Mouse (Mus musculus) heart, postnatal 0 days (tissue): ENCODE measurements at regions not wholly inside any gene's neighbourhood (a gene's known extent, or its start where the extent isn't known, plus 50 kb on each side); places are given as distances from the start of the nearest gene placed in this dataset.

ENCODE experiments used
- ATAC-seq: fragments of 200-750 bp; cut with Nextera tagmentation; 2 replicates; pipeline ENCODE4 v1.8.0; 2017; ENCODE audit warnings: low read depth, moderate number of reproducible peaks, moderate library complexity; ENCODE audit not compliant: insufficient read depth
- DNase-seq: peaks from one replicate; pipeline ENCODE4 v3.0.0-alpha.2; 2016; ENCODE audit warnings: low spot score
- H3K27ac ChIP-seq: fragments of 300-500 bp; sonication (generic); 2 replicates; pipeline ENCODE4 v1.5.1; 2014; ENCODE audit warnings: low read depth, mild to moderate bottlenecking
- H3K27me3 ChIP-seq: fragments of 300-500 bp; sonication (generic); 2 replicates; pipeline ENCODE4 v1.6.1; 2014; ENCODE audit warnings: low read length, mixed read lengths; ENCODE audit not compliant: control insufficient read depth, insufficient read depth
- H3K36me3 ChIP-seq: fragments of 300-500 bp; sonication (generic); replicated peaks from 2 replicates; pipeline ENCODE4 v1.6.1; 2014; ENCODE audit warnings: low read length, mixed read lengths; ENCODE audit not compliant: control insufficient read depth, insufficient read depth
- H3K4me1 ChIP-seq: fragments of 300-500 bp; sonication (generic); 2 replicates; pipeline ENCODE4 v1.6.1; 2014; ENCODE audit warnings: antibody characterized with exemption; ENCODE audit not compliant: control insufficient read depth, insufficient read depth
- H3K4me2 ChIP-seq: fragments of 300-500 bp; sonication (generic); 2 replicates; pipeline ENCODE4 v1.6.1; 2014; ENCODE audit warnings: low read depth, mild to moderate bottlenecking, low read length, moderate library complexity
- H3K4me3 ChIP-seq: fragments of 300-500 bp; sonication (generic); 2 replicates; pipeline ENCODE4 v1.5.1; 2014; ENCODE audit warnings: low read depth, low read length
- H3K9ac ChIP-seq: fragments of 300-500 bp; sonication (generic); replicated peaks from 2 replicates; pipeline ENCODE4 v1.6.1; 2014; ENCODE audit warnings: low read depth, low read length, mixed read lengths
- H3K9me3 ChIP-seq: fragments of 300-500 bp; sonication (generic); replicated peaks from 2 replicates; pipeline ENCODE4 v1.6.1; 2016; ENCODE audit warnings: low read length; ENCODE audit not compliant: control insufficient read depth
- CTCF ChIP-seq: IDR thresholded peaks from 2 replicates; pipeline ENCODE4 v1.5.1; 2016; ENCODE audit warnings: antibody characterized with exemption, control low read depth, low read depth
- EP300 ChIP-seq: IDR thresholded peaks from 2 replicates; pipeline ENCODE4 v1.6.1; 2016; ENCODE audit warnings: antibody characterized with exemption, low read depth
- WGBS: fragments of 180-500 bp; shearing (Covaris S2); extraction: QIAGEN DNeasy Blood & Tissue Kit; methylation state at CpG from one replicate; pipeline ENCODE4 v1.1.7; 2014; 5-methylcytosine and 5-hydroxymethylcytosine counted together

- no peak for TF ChIP-seq CTCF
- TF ChIP-seq EP300: no peak
- no peak for ATAC-seq
Observed at GRCm38 (mm10) chr12:27481230-27481629, 138.9 kb upstream of the Sox11 start.

DNA sequence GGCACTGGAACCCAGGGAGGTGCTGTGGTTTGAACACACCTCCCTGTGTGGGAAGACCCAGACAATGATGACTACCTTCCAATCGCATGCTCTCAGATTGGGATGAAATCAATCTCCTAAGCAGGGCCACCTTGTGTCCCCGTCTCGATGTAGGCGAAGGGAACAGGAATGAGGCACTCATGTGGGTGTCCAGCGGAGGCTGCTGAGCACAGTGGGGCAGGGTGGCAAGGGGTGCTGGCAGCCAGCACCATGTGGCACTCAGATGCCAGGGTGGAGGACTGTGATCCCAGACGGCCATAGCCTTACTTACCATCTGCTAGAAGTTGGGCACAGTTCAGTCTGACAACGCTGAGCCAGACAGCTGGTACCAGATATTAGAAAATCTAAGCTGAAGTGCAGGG is 137.2 kb upstream of the Sox11 start:
- WGBS: 89% methylated on average over 7 of the region's 7 CpGs
- no peak overlapping the region for H3K4me3 ChIP-seq
- H3K9me3 ChIP-seq: no peaks in the 10 kb centered on the region
- no peaks in the 10 kb centered on the region for H3K4me1 ChIP-seq
- ATAC-seq (no peak), DNase-seq (no peak)
- no peak for TF ChIP-seq CTCF
- no peak for TF ChIP-seq EP300
- no peak overlapping the region for H3K4me2 ChIP-seq
- no peaks in the 10 kb centered on the region for H3K27me3 ChIP-seq
- no peak overlapping the region for H3K27ac ChIP-seq
- no peak overlapping the region for H3K9ac ChIP-seq
- H3K36me3 ChIP-seq: no peaks in the 10 kb centered on the region

More at GRCm38 (mm10) chr12:27481230-27481629, 138.9 kb upstream of the Sox11 start:
- Histone ChIP-seq H3K9ac (no peak overlapping the region), H3K4me1 (no peaks in the 10 kb centered on the region), H3K27ac (no peak overlapping the region), H3K4me2 (no peak overlapping the region), H3K27me3 (no peaks in the 10 kb centered on the region), H3K4me3 (no peak overlapping the region), H3K9me3 (no peaks in the 10 kb centered on the region), H3K36me3 (no peaks in the 10 kb centered on the region)
- no peak for DNase-seq

DNA sequence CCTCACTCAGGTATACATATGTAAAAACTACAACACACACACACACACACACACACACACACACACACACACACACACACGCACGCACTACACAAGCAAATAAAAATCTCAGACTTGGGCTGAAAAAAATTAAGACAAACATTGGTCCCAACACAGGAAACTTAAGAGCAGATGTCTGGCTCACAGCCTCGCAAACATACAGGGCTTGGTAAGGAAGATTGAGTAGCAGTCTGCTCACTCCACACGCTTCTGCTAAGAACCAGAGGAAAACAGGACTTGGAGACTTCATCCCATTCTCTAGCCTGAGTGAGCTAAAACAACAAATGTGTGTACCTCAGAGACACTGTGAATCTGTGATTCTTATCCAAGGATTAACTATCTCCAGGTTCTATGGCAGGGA is 132.3 kb upstream of the Sox11 start:
- Histone ChIP-seq H3K9me3 (no peaks in the 10 kb centered on the region), H3K9ac (no peak overlapping the region), H3K4me2 (no peak overlapping the region), H3K4me3 (no peak overlapping the region), H3K36me3 (no peaks in the 10 kb centered on the region), H3K27me3 (no peaks in the 10 kb centered on the region), H3K27ac (no peak overlapping the region), H3K4me1 (no peaks in the 10 kb centered on the region)
- TF ChIP-seq CTCF (no peak), EP300 (no peak)
- 66% methylated on average over 4 of the region's 4 CpGs for WGBS
- no peak for DNase-seq
- no peak for ATAC-seq

DNA sequence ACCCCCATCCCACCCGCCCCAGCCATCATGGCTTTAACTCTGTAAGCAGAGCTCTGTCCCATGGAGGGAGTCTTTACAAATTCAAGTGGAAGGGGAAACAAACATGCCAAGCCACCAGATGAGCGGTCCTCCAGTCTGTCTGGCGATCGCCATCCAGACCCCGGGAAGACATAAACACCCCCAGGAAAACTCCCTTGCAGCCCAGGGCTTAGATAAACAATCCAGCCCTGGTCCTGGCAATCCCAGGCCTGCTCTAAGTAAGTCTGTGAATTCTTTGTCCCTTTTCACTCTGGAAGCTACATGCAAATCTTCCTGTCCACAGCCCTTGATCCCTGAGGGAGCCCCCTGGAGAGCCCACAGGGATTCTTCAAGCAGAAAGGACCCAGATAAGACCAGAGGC is 129.2 kb upstream of the Sox11 start:
- Histone ChIP-seq H3K27me3 (no peaks in the 10 kb centered on the region), H3K27ac (no peak overlapping the region), H3K9ac (no peak overlapping the region), H3K36me3 (no peaks in the 10 kb centered on the region), H3K9me3 (no peaks in the 10 kb centered on the region), H3K4me1 (no peaks in the 10 kb centered on the region), H3K4me2 (no peak overlapping the region), H3K4me3 (no peak overlapping the region)
- DNase-seq: no peak
- TF ChIP-seq EP300: no peak
- no peak for TF ChIP-seq CTCF
- WGBS: 40% methylated on average over 5 of the region's 5 CpGs
- no peak for ATAC-seq

DNA sequence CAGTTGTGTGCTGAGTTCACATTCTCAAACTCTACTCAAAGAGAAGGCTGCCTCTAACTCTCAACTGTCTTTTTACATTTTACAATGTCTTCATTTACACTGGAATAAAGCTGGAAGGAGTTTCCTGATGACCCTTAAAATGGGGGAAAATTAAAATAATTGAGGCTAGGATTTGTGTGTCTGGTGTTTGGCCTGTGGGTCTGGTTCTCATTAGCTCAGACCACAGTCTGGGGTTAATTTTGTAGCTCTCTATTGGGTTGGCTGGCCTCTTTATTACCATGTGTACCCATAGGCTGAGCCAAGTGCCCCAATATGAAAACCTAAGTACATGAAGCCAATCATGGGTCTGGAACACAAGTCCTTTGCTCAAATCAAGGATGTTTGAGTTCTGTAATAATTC is 128.0 kb upstream of the Sox11 start:
- DNase-seq (no peak), ATAC-seq (no peak)
- Histone ChIP-seq H3K36me3 (no peaks in the 10 kb centered on the region), H3K4me3 (no peak overlapping the region), H3K9me3 (no peaks in the 10 kb centered on the region), H3K27ac (no peak overlapping the region), H3K9ac (no peak overlapping the region), H3K27me3 (no peaks in the 10 kb centered on the region), H3K4me1 (no peaks in the 10 kb centered on the region), H3K4me2 (no peak overlapping the region)
- TF ChIP-seq CTCF (no peak), EP300 (no peak)

DNA sequence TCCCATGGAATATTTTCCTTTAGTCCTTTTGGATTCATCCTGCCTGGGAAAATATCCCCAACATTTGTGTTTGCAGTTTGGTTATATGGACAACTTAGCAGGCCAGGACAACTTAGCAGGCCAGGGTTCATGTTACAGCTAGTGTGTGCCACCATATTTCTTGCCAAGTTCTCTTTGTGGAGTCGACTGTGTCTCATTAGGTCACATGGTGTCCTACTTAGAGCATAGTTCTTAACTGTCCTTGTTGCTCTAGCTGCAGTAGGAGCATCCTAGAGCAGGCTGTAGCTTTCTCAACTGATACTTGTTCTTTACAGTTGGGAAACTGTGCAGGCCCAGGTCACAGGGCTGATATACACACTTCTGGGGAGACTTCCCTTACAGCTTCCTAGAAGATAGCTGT is 126.4 kb upstream of the Sox11 start:
- no peaks in the 10 kb centered on the region for H3K27me3 ChIP-seq
- H3K9ac ChIP-seq: no peak overlapping the region
- no peak overlapping the region for H3K4me3 ChIP-seq
- TF ChIP-seq EP300: no peak
- TF ChIP-seq CTCF: no peak
- WGBS: 56% methylated on average over 1 of the region's 1 CpGs
- no peak overlapping the region for H3K4me2 ChIP-seq
- H3K9me3 ChIP-seq: no peaks in the 10 kb centered on the region
- H3K4me1 ChIP-seq: no peaks in the 10 kb centered on the region
- ATAC-seq (no peak), DNase-seq (no peak)
- H3K36me3 ChIP-seq: no peaks in the 10 kb centered on the region
- H3K27ac ChIP-seq: no peak overlapping the region
